9 mouse cellular contexts compared by ENCODE assay signal in the genomic region with DNA sequence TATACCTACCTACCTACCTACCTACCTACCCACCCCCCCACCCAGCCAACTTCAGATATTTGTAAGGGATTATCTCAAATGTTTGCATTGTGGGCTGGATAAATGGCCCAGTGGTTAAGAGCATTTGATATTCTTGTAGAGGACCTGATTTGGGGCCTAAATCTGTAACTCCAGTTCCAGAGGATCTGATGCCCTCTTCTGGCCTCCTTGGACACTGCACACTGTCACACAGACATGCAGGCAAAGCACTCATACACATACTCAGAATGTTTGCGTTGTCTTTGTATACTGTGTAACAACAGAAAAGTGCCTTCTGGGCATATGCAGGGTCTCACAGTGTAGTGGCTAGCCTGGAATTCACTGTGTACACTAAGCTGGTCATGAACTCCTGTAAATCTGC.
A peak's percentile ranks its signal among the peaks of the same experiment; 100 is the strongest.
DNase-seq lines count a peak whose midpoint lies in the region; ATAC-seq and TF ChIP-seq lines count a peak whose summit lies in the region.
"Had no signal": no experiment of that assay in that cellular context is flagged by ENCODE, and none has a peak within 500 bp of the region (broad histone marks: within the 10 kb centered on the region; RNA-seq: fewer than 3 reads in every experiment).

No protein-coding gene starts in this region.

- TF ChIP-seq POLR2A in liver, adult 2 months (IDR thresholded peaks at IDR 0.05; ENCODE audit: extremely low read depth, insufficient read depth, low read length): no peak

- no peak overlapping the region for H3K4me2 ChIP-seq in liver, embryonic 11.5 days
- no peak overlapping the region for H3K4me2 ChIP-seq in embryonic facial prominence, embryonic 11.5 days (ENCODE audit: low read depth, low read length)
- H3K4me2 ChIP-seq in intestine, embryonic 15.5 days (replicated peaks): no peak overlapping the region

- TF ChIP-seq CTCF in liver, adult 2 months (IDR thresholded peaks at IDR 0.05; ENCODE audit: low read depth, low read length): peak; percentile 53; the same call in 1 of the 2 replicates

- H3K27me3 ChIP-seq in liver, adult 2 months (ENCODE audit: control insufficient read depth, insufficient read depth, low read length): no peaks in the 10 kb centered on the region
- H3K27me3 ChIP-seq in liver, embryonic 11.5 days (replicated peaks; ENCODE audit: control insufficient read depth, insufficient read depth, low read length): no peaks in the 10 kb centered on the region
- no peaks in the 10 kb centered on the region for H3K27me3 ChIP-seq in embryonic facial prominence, embryonic 11.5 days (ENCODE audit: control insufficient read depth, insufficient read depth, low read length)
- H3K27me3 ChIP-seq in intestine, embryonic 15.5 days (replicated peaks): no peaks in the 10 kb centered on the region

- no peaks in the 10 kb centered on the region; the same call in 1 of the 2 replicates for H3K36me3 ChIP-seq in liver, adult 2 months (ENCODE audit: control insufficient read depth, insufficient read depth, low read length)
- no peaks in the 10 kb centered on the region; the same call in 1 of the 2 replicates for H3K36me3 ChIP-seq in liver, embryonic 11.5 days (ENCODE audit: control insufficient read depth, insufficient read depth, low read length)
- H3K36me3 ChIP-seq in embryonic facial prominence, embryonic 11.5 days (replicated peaks; ENCODE audit: control insufficient read depth, insufficient read depth, low read depth, low read length): no peaks in the 10 kb centered on the region
- H3K36me3 ChIP-seq in intestine, embryonic 15.5 days: no peaks in the 10 kb centered on the region

- no peaks in the 10 kb centered on the region for H3K79me2 ChIP-seq in liver, adult 2 months (ENCODE audit: control insufficient read depth, insufficient read depth, low read length)

- DNase-seq in adrenal gland, postnatal 14 days: peak; percentile 42
- no peak for DNase-seq in adrenal gland, adult 8-10 months
- peak; percentile 40 for DNase-seq in liver, adult 2 months (ENCODE audit: extremely low read depth, low read depth, low spot score)
- DNase-seq in liver, embryonic 11.5 days (ENCODE audit: low spot score): no peak
- peak; percentile 11 for DNase-seq in embryonic facial prominence, embryonic 11.5 days (ENCODE audit: low spot score)
- peak; percentile 15 to 31 for DNase-seq in thymus, adult 18-20 months
- DNase-seq in left cerebral cortex, adult 11 months (ENCODE audit: low spot score): no peak

- ATAC-seq in liver, embryonic 11.5 days (replicated peaks; ENCODE audit: low FRiP score): no peak
- no peak for ATAC-seq in embryonic facial prominence, embryonic 11.5 days (replicated peaks; ENCODE audit: insufficient number of reproducible peaks, low FRiP score, low TSS enrichment, low read depth)
- no peak for ATAC-seq in intestine, embryonic 15.5 days

- H3K4me3 ChIP-seq in liver, adult 2 months (ENCODE audit: insufficient read depth, low read depth, low read length): no peak overlapping the region
- no peak overlapping the region for H3K4me3 ChIP-seq in liver, embryonic 11.5 days (ENCODE audit: low read depth, low read length)
- no peak overlapping the region for H3K4me3 ChIP-seq in embryonic facial prominence, embryonic 11.5 days (ENCODE audit: low read depth, low read length)
- H3K4me3 ChIP-seq in intestine, embryonic 15.5 days (replicated peaks): no peak overlapping the region

- no peaks in the 10 kb centered on the region for H3K9me3 ChIP-seq in liver, embryonic 11.5 days (ENCODE audit: control insufficient read depth, low read length)
- no peaks in the 10 kb centered on the region for H3K9me3 ChIP-seq in embryonic facial prominence, embryonic 11.5 days (replicated peaks; ENCODE audit: control insufficient read depth, low read length)
- H3K9me3 ChIP-seq in intestine, embryonic 15.5 days: no peaks in the 10 kb centered on the region
- H3K9me3 ChIP-seq: G1E had no signal

- no peak overlapping the region for H3K9ac ChIP-seq in liver, adult 2 months (ENCODE audit: low read depth, low read length)
- H3K9ac ChIP-seq in liver, embryonic 11.5 days (ENCODE audit: low read depth, low read length): no peak overlapping the region
- H3K9ac ChIP-seq in embryonic facial prominence, embryonic 11.5 days (replicated peaks; ENCODE audit: low read length): no peak overlapping the region
- H3K9ac ChIP-seq in intestine, embryonic 15.5 days: no peak overlapping the region

- no peaks in the 10 kb centered on the region for H3K4me1 ChIP-seq in liver, adult 2 months (ENCODE audit: control insufficient read depth, insufficient read depth, low read length)
- H3K4me1 ChIP-seq in liver, embryonic 11.5 days (replicated peaks; ENCODE audit: control insufficient read depth, insufficient read depth, low read length): no peaks in the 10 kb centered on the region
- no peaks in the 10 kb centered on the region for H3K4me1 ChIP-seq in embryonic facial prominence, embryonic 11.5 days (ENCODE audit: control insufficient read depth, insufficient read depth, low read length)
- H3K4me1 ChIP-seq in intestine, embryonic 15.5 days (replicated peaks): no peaks in the 10 kb centered on the region

- H3K27ac ChIP-seq in liver, adult 2 months (replicated peaks; ENCODE audit: insufficient read depth, low read depth, low read length): no peak overlapping the region
- no peak overlapping the region for H3K27ac ChIP-seq in liver, embryonic 11.5 days (ENCODE audit: low read depth, low read length)
- H3K27ac ChIP-seq in embryonic facial prominence, embryonic 11.5 days (replicated peaks; ENCODE audit: low read depth, low read length): no peak overlapping the region
- H3K27ac ChIP-seq in intestine, embryonic 15.5 days: no peak overlapping the region

- 100% methylated on average over 1 of the region's 1 CpGs for WGBS in liver, adult 2 months
- WGBS in liver, embryonic 11.5 days: 87% methylated on average over 1 of the region's 1 CpGs
- WGBS in embryonic facial prominence, embryonic 11.5 days: 97% methylated on average over 1 of the region's 1 CpGs
- WGBS in intestine, embryonic 15.5 days: 94% methylated on average over 1 of the region's 1 CpGs

Comparison
In these comparisons a context has a peak if more than half of its experiments do, and no peak if none do; other contexts are left out.
1. DNase-seq: peak in adrenal gland, postnatal 14 days (single experiment), liver, adult 2 months (single experiment), embryonic facial prominence, embryonic 11.5 days (single experiment) and thymus, adult 18-20 months (2 of 2); none in adrenal gland, adult 8-10 months (single experiment), liver, embryonic 11.5 days (single experiment) and left cerebral cortex, adult 11 months (single experiment).